Mouse (Mus musculus): Measurements from ENCODE around the gene Tmem51.

DNA sequence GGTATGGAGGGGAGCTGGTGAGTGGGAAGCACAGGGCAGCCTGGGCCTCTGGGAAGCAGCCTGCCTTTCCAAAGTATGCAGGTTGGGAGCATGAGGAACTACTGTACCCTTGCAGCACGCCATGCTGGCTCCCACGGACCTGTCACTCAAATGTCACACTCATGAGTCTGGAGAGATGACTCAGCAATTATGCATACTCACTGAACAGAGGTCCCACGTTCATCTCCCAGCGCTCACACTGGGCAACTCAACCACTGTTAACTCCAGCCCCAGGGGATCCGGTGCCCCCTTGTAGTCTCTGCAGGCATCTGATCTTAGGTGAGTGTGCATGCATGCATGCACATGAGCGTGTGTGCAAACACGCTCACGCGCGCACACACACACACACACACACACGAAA is 29.5 kb downstream of the Tmem51 start:
- TF ChIP-seq GATA1 (IDR thresholded peaks at IDR 0.05; ENCODE audit: borderline replicate concordance, low read length) (no peak), FLI1 (IDR thresholded peaks at IDR 0.05; ENCODE audit: low read length) (no peak)
